Mouse (Mus musculus): ENCODE results near the gene 1700003E16Rik. TPM values are rescaled to one million over a fixed set of nuclear protein-coding genes. Genes with fewer than 3 reads are reported as not detected.

1700003E16Rik gene
- polyA plus RNA-seq, 1 experiment, result not detected

GRCm38 (mm10) chr6:83205851-83206250 lies 49.6 kb downstream of the 1700003E16Rik start:
- no peak overlapping the region for H3K4me3 ChIP-seq (ENCODE audit: insufficient read depth, low read depth, low read length)
- 88% methylated on average over 3 of the region's 3 CpGs for WGBS
- H3K4me1 ChIP-seq (ENCODE audit: control insufficient read depth, insufficient read depth, low read length), result 0 out of 2 replicates have a peak, but pooled peaks cover 2% of the 10 kb centered on the region
- no peak overlapping the region for H3K27ac ChIP-seq (ENCODE audit: insufficient read depth, low read depth, low read length)
- TF ChIP-seq POLR2A (IDR thresholded peaks at IDR 0.05; ENCODE audit: insufficient read depth, low read depth, low read length) (no peak), CTCF (IDR thresholded peaks at IDR 0.05; ENCODE audit: insufficient read depth, low read depth, low read length) (no peak)

GRCm38 (mm10) chr6:83206321-83206720 lies 50.1 kb downstream of the 1700003E16Rik start:
- 66% methylated on average over 11 of the region's 11 CpGs for WGBS
- no peak for TF ChIP-seq POLR2A (IDR thresholded peaks at IDR 0.05; ENCODE audit: insufficient read depth, low read depth, low read length)
- TF ChIP-seq CTCF (IDR thresholded peaks at IDR 0.05; ENCODE audit: insufficient read depth, low read depth, low read length), result no peak
- Histone ChIP-seq H3K4me1 (ENCODE audit: control insufficient read depth, insufficient read depth, low read length) (0 out of 2 replicates have a peak, but pooled peaks cover 2% of the 10 kb centered on the region), H3K4me3 (ENCODE audit: insufficient read depth, low read depth, low read length) (no peak overlapping the region), H3K27ac (ENCODE audit: insufficient read depth, low read depth, low read length) (no peak overlapping the region)

GRCm38 (mm10) chr6:83207361-83208049 lies 51.3 kb downstream of the 1700003E16Rik start:
- WGBS, result 67% methylated on average over 9 of the region's 9 CpGs
- Histone ChIP-seq H3K4me3 (ENCODE audit: insufficient read depth, low read depth, low read length) (no peak overlapping the region), H3K4me1 (ENCODE audit: control insufficient read depth, insufficient read depth, low read length) (peaks cover 5% of the 10 kb centered on the region; the same call in 1 of the 2 replicates), H3K27ac (ENCODE audit: insufficient read depth, low read depth, low read length) (no peak overlapping the region)
- TF ChIP-seq POLR2A (IDR thresholded peaks at IDR 0.05; ENCODE audit: insufficient read depth, low read depth, low read length) (no peak), CTCF (IDR thresholded peaks at IDR 0.05; ENCODE audit: insufficient read depth, low read depth, low read length) (no peak)

- H3K27ac ChIP-seq (ENCODE audit: insufficient read depth, low read depth, low read length), result no peak overlapping the region
- TF ChIP-seq POLR2A (IDR thresholded peaks at IDR 0.05; ENCODE audit: insufficient read depth, low read depth, low read length) (no peak), CTCF (IDR thresholded peaks at IDR 0.05; ENCODE audit: insufficient read depth, low read depth, low read length) (no peak)
- 88% methylated on average over 2 of the region's 2 CpGs for WGBS
- H3K4me3 ChIP-seq (ENCODE audit: insufficient read depth, low read depth, low read length), result no peak overlapping the region
- H3K4me1 ChIP-seq (ENCODE audit: control insufficient read depth, insufficient read depth, low read length), result peaks cover 5% of the 10 kb centered on the region; the same call in 1 of the 2 replicates
These were observed 51.8 kb downstream of the 1700003E16Rik start for GRCm38 (mm10) chr6:83208050-83208400.

GRCm38 (mm10) chr6:83210495-83210894 lies 54.3 kb downstream of the 1700003E16Rik start:
- no peak for TF ChIP-seq CTCF (IDR thresholded peaks at IDR 0.05; ENCODE audit: insufficient read depth, low read depth, low read length)
- TF ChIP-seq POLR2A (IDR thresholded peaks at IDR 0.05; ENCODE audit: insufficient read depth, low read depth, low read length), result no peak
- Histone ChIP-seq H3K27ac (ENCODE audit: insufficient read depth, low read depth, low read length) (no peak overlapping the region), H3K4me1 (ENCODE audit: control insufficient read depth, insufficient read depth, low read length) (peaks cover 5% of the 10 kb centered on the region; the same call in 1 of the 2 replicates), H3K4me3 (ENCODE audit: insufficient read depth, low read depth, low read length) (no peak overlapping the region)
- 44% methylated on average over 2 of the region's 2 CpGs for WGBS

GRCm38 (mm10) chr6:83211526-83211925 lies 55.3 kb downstream of the 1700003E16Rik start:
- H3K4me3 ChIP-seq (ENCODE audit: insufficient read depth, low read depth, low read length), result no peak overlapping the region
- WGBS, result 39% methylated on average over 5 of the region's 5 CpGs
- H3K27ac ChIP-seq (ENCODE audit: insufficient read depth, low read depth, low read length), result no peak overlapping the region
- TF ChIP-seq CTCF (IDR thresholded peaks at IDR 0.05; ENCODE audit: insufficient read depth, low read depth, low read length) (no peak), POLR2A (IDR thresholded peaks at IDR 0.05; ENCODE audit: insufficient read depth, low read depth, low read length) (no peak)
- peaks cover 3% of the 10 kb centered on the region; the same call in 1 of the 2 replicates for H3K4me1 ChIP-seq (ENCODE audit: control insufficient read depth, insufficient read depth, low read length)

Other genes starting within 250 kb of the 1700003E16Rik start
- gene Sema4f, start 216.6 kb upstream of the 1700003E16Rik start, polyA plus RNA-seq (2012; ENCODE audit: insufficient read depth, insufficient read length, low replicate concordance, missing spikeins), result not detected in 2 replicates
- gene M1ap, start 209.5 kb upstream of the 1700003E16Rik start, polyA plus RNA-seq (2012; ENCODE audit: insufficient read depth, insufficient read length, low replicate concordance, missing spikeins), result not detected in 2 replicates
- not detected in 2 replicates for gene Dok1, start 122.9 kb upstream of the 1700003E16Rik start, polyA plus RNA-seq (2012; ENCODE audit: insufficient read depth, insufficient read length, low replicate concordance, missing spikeins)
- not detected in 2 replicates for gene Loxl3, start 122.2 kb upstream of the 1700003E16Rik start, polyA plus RNA-seq (2012; ENCODE audit: insufficient read depth, insufficient read length, low replicate concordance, missing spikeins)
- gene Aup1, start 101.9 kb upstream of the 1700003E16Rik start, polyA plus RNA-seq (2012; ENCODE audit: insufficient read depth, insufficient read length, low replicate concordance, missing spikeins), result not detected in 2 replicates
- gene Htra2, start 101.1 kb upstream of the 1700003E16Rik start, polyA plus RNA-seq (2012; ENCODE audit: insufficient read depth, insufficient read length, low replicate concordance, missing spikeins), result not detected in 2 replicates
- gene Dqx1, start 98.6 kb upstream of the 1700003E16Rik start, polyA plus RNA-seq (2012; ENCODE audit: insufficient read depth, insufficient read length, low replicate concordance, missing spikeins), result not detected in 2 replicates
- gene Tlx2, start 86.1 kb upstream of the 1700003E16Rik start, polyA plus RNA-seq (2012; ENCODE audit: insufficient read depth, insufficient read length, low replicate concordance, missing spikeins), result not detected in 2 replicates
- not detected in 2 replicates for gene Pcgf1, start 78.5 kb upstream of the 1700003E16Rik start, polyA plus RNA-seq (2012; ENCODE audit: insufficient read depth, insufficient read length, low replicate concordance, missing spikeins)
- not detected in 2 replicates for gene Lbx2, start 70.0 kb upstream of the 1700003E16Rik start, polyA plus RNA-seq (2012; ENCODE audit: insufficient read depth, insufficient read length, low replicate concordance, missing spikeins)
- gene Ccdc142, start 54.8 kb upstream of the 1700003E16Rik start, polyA plus RNA-seq (2012; ENCODE audit: insufficient read depth, insufficient read length, low replicate concordance, missing spikeins), result not detected in 2 replicates
- gene Gm42688, start 54.8 kb upstream of the 1700003E16Rik start, polyA plus RNA-seq (2012; ENCODE audit: insufficient read depth, insufficient read length, low replicate concordance, missing spikeins), result not detected in 2 replicates
- not detected in 2 replicates for gene Mrpl53, start 47.4 kb upstream of the 1700003E16Rik start, polyA plus RNA-seq (2012; ENCODE audit: insufficient read depth, insufficient read length, low replicate concordance, missing spikeins)
- gene Mogs, start 40.9 kb upstream of the 1700003E16Rik start, polyA plus RNA-seq (2012; ENCODE audit: insufficient read depth, insufficient read length, low replicate concordance, missing spikeins), result not detected in 2 replicates
- gene Wbp1, start 34.8 kb upstream of the 1700003E16Rik start, polyA plus RNA-seq (2012; ENCODE audit: insufficient read depth, insufficient read length, low replicate concordance, missing spikeins), result not detected in 2 replicates
- not detected in 2 replicates for gene Ino80b, start 31.0 kb upstream of the 1700003E16Rik start, polyA plus RNA-seq (2012; ENCODE audit: insufficient read depth, insufficient read length, low replicate concordance, missing spikeins)
- not detected in 2 replicates for gene Rtkn, start 20.9 kb upstream of the 1700003E16Rik start, polyA plus RNA-seq (2012; ENCODE audit: insufficient read depth, insufficient read length, low replicate concordance, missing spikeins)
- gene Wdr54, start within 50 bp of the 1700003E16Rik start, polyA plus RNA-seq (2012; ENCODE audit: insufficient read depth, insufficient read length, low replicate concordance, missing spikeins), result not detected in 2 replicates
- 187 TPM in 1 of 2 replicates, not detected in the other for gene Dctn1, start 9.5 kb downstream of the 1700003E16Rik start, polyA plus RNA-seq (2012; ENCODE audit: insufficient read depth, insufficient read length, low replicate concordance, missing spikeins)
- not detected in 2 replicates for gene Slc4a5, start 63.4 kb downstream of the 1700003E16Rik start, polyA plus RNA-seq (2012; ENCODE audit: insufficient read depth, insufficient read length, low replicate concordance, missing spikeins)
- not detected in 2 replicates for gene Mthfd2, start 169.5 kb downstream of the 1700003E16Rik start, polyA plus RNA-seq (2012; ENCODE audit: insufficient read depth, insufficient read length, low replicate concordance, missing spikeins)
- not detected in 2 replicates for gene Mob1a, start 169.6 kb downstream of the 1700003E16Rik start, polyA plus RNA-seq (2012; ENCODE audit: insufficient read depth, insufficient read length, low replicate concordance, missing spikeins)
- not detected in 2 replicates for gene Bola3, start 192.7 kb downstream of the 1700003E16Rik start, polyA plus RNA-seq (2012; ENCODE audit: insufficient read depth, insufficient read length, low replicate concordance, missing spikeins)

Data from olfactory bulb, adult 2 months (tissue).